Mouse (Mus musculus) liver, postnatal 0 days (tissue): Measurements from ENCODE around the gene Rpf1.

Experiments
- CTCF ChIP-seq: sonication (generic); IDR thresholded peaks from 2 replicates; pipeline ENCODE4 v1.5.1; 2016; ENCODE audit warnings: antibody characterized with exemption, low read depth
- EP300 ChIP-seq: IDR thresholded peaks from 2 replicates; pipeline ENCODE4 v1.6.1; 2016; ENCODE audit warnings: antibody characterized with exemption, low read depth, mild to moderate bottlenecking

DNA sequence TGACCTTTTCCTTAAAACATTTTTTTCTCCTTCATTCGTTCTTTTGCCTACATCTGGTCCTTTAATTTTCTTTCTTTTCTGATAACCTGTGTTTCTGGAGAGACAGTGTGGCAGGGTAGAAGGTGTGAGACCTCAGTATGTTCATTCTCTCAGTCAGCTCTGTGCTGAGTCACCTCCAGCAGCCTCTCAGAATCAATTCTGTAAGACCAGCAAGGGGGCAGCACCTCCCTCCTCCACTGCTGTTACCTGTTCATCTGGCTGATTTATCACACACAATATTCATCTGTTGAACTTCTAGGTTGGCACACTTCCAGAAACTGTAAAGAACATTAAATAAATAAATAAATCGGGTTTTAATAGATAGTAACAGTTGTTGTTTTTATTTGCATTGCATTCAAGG is 58.3 kb downstream of the Rpf1 start:
- TF ChIP-seq EP300 (no peak), CTCF (no peak)
